Comparison of ENCODE assay signal across 20 mouse cellular contexts in genomic region chr4:125077700-125078099, GRCm38 (mm10). TPM values are rescaled to one million over a fixed set of nuclear protein-coding genes. Genes with fewer than 3 reads are reported as not detected.
"Had no signal": no experiment of that assay in that cellular context is flagged by ENCODE, and none has a peak within 500 bp of the region (broad histone marks: within the 10 kb centered on the region; RNA-seq: fewer than 3 reads in every experiment).

No protein-coding gene starts in this region.

- H3K4me2 ChIP-seq: limb, embryonic 13.5 days; lung, embryonic 14.5 days; midbrain, embryonic 12.5 days; midbrain, embryonic 15.5 days; neural tube, embryonic 12.5 days; neural tube, embryonic 15.5 days had no signal

- H3K4me3 ChIP-seq: layer of hippocampus, adult 2 months; limb, embryonic 10.5 days; limb, embryonic 13.5 days; midbrain, embryonic 12.5 days; midbrain, embryonic 15.5 days; neural tube, embryonic 12.5 days; neural tube, embryonic 15.5 days had no signal

- ATAC-seq: liver, postnatal 0 days; lung, postnatal 0 days; midbrain, embryonic 15.5 days had no signal

- H3K9me3 ChIP-seq: limb, embryonic 10.5 days; limb, embryonic 13.5 days; midbrain, embryonic 12.5 days; midbrain, embryonic 15.5 days; neural tube, embryonic 12.5 days; neural tube, embryonic 15.5 days had no signal

- DNase-seq: kidney, adult 8-10 months; kidney, postnatal 25 days; layer of hippocampus, adult 9-11 months; liver, postnatal 0 days; lung, embryonic 14.5 days; retina, postnatal 1 day; right cerebral cortex, postnatal 25 days; thymus, adult 18-20 months; thymus, postnatal 36 days had no signal

- H3K9ac ChIP-seq: limb, embryonic 13.5 days; liver, embryonic 14.5 days; liver, postnatal 0 days; lung, embryonic 14.5 days; midbrain, embryonic 12.5 days; midbrain, embryonic 15.5 days; neural tube, embryonic 12.5 days; neural tube, embryonic 15.5 days had no signal

- H3K4me1 ChIP-seq: limb, embryonic 10.5 days; limb, embryonic 13.5 days; midbrain, embryonic 12.5 days; midbrain, embryonic 15.5 days; neural tube, embryonic 12.5 days; neural tube, embryonic 15.5 days had no signal

- H3K27ac ChIP-seq: layer of hippocampus, adult 2 months; limb, embryonic 10.5 days; limb, embryonic 13.5 days; liver, embryonic 14.5 days; macrophage; midbrain, embryonic 12.5 days; midbrain, embryonic 15.5 days; neural tube, embryonic 12.5 days; neural tube, embryonic 15.5 days had no signal

- H3K27me3 ChIP-seq: limb, embryonic 13.5 days; midbrain, embryonic 12.5 days; midbrain, embryonic 15.5 days; neural tube, embryonic 12.5 days; neural tube, embryonic 15.5 days had no signal

RNA-seq across cellular contexts. Expression of gene Dnali1, which starts 12.2 kb away (rescaled TPM):
- polyA plus RNA-seq: large intestine, adult 2 months; limb, embryonic 13.5 days had no signal
